11 mouse cellular contexts compared by ENCODE assay signal in the genomic region with DNA sequence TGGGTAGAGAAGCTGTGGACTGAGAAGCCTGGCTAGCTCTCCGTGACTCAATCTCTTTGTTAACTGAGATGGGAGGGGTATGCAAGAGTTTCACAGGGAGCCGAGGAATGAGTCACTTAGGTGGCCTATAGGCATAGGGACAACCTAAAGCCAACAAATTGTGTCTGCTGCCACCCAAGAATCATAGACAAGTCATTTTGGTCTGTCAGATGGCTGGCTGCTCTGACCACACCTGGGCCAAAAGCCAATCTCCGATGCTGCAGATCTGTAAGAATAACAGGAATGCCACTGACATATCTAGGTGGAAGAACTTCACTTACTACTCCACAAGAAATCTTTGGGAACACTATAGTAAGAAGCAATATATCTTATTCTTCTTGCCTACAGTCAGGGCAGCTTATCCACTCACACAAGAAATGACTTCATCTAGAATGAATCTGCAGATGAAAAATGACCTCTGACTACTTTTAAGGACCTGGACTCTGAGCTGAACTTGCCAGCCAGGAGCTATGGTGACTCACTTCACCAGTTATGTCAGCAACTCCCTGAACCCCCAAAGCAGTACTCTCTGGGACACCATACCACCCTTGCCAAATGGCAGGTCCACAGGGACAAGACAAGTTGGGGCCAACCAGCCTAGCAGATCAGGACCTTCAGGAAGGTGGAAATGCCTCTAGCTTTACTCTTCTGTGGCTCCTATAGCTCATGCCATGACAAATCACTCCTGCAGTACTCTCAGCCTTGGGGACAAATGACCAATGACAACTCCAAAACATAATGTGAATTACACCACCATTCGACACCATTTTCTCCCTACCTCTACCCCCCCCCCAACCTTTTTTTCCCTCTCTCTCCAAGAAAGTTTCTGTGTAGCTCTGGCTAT. TPM values are rescaled to one million over a fixed set of nuclear protein-coding genes. Genes with fewer than 3 reads are reported as not detected.
DNase-seq lines count a peak whose midpoint lies in the region; ATAC-seq and TF ChIP-seq lines count a peak whose summit lies in the region.
"Had no signal": no experiment of that assay in that cellular context is flagged by ENCODE, and none has a peak within 500 bp of the region (broad histone marks: within the 10 kb centered on the region; RNA-seq: fewer than 3 reads in every experiment).

No protein-coding gene starts in this region.

- H3K9me3 ChIP-seq in heart, embryonic 12.5 days (replicated peaks): no peaks in the 10 kb centered on the region
- H3K9me3 ChIP-seq in heart, embryonic 10.5 days: no peaks in the 10 kb centered on the region
- no peaks in the 10 kb centered on the region for H3K9me3 ChIP-seq in liver, embryonic 12.5 days (replicated peaks)
- H3K9me3 ChIP-seq in liver, embryonic 11.5 days (ENCODE audit: control insufficient read depth, low read length): no peaks in the 10 kb centered on the region
- no peaks in the 10 kb centered on the region for H3K9me3 ChIP-seq in stomach, postnatal 0 days (ENCODE audit: control insufficient read depth, low read length)
- H3K9me3 ChIP-seq: midbrain, embryonic 13.5 days; neural tube, embryonic 15.5 days had no signal

- H3K9ac ChIP-seq in heart, embryonic 12.5 days: no peak overlapping the region
- no peak overlapping the region for H3K9ac ChIP-seq in liver, embryonic 12.5 days
- no peak overlapping the region for H3K9ac ChIP-seq in liver, embryonic 11.5 days (ENCODE audit: low read depth, low read length)
- no peak overlapping the region for H3K9ac ChIP-seq in stomach, postnatal 0 days (ENCODE audit: low read length)
- H3K9ac ChIP-seq: lung, embryonic 14.5 days; midbrain, embryonic 13.5 days; neural tube, embryonic 15.5 days had no signal

- H3K4me3 ChIP-seq in heart, embryonic 12.5 days: no peak overlapping the region
- no peak overlapping the region for H3K4me3 ChIP-seq in heart, embryonic 10.5 days
- H3K4me3 ChIP-seq in liver, embryonic 12.5 days: no peak overlapping the region
- no peak overlapping the region for H3K4me3 ChIP-seq in liver, embryonic 11.5 days (ENCODE audit: low read depth, low read length)
- H3K4me3 ChIP-seq in stomach, postnatal 0 days (ENCODE audit: low read depth, low read length): no peak overlapping the region
- H3K4me3 ChIP-seq: midbrain, embryonic 13.5 days; neural tube, embryonic 15.5 days had no signal

- ATAC-seq in heart, embryonic 12.5 days (ENCODE audit: insufficient number of reproducible peaks, low FRiP score): no peak
- no peak for ATAC-seq in liver, embryonic 12.5 days
- no peak for ATAC-seq in liver, embryonic 11.5 days (replicated peaks; ENCODE audit: low FRiP score)
- peak; percentile 64 for ATAC-seq in stomach, postnatal 0 days (ENCODE audit: low FRiP score, low TSS enrichment)
- ATAC-seq: midbrain, embryonic 13.5 days had no signal

- H3K4me2 ChIP-seq in heart, embryonic 12.5 days: no peak overlapping the region
- no peak overlapping the region for H3K4me2 ChIP-seq in liver, embryonic 12.5 days
- no peak overlapping the region for H3K4me2 ChIP-seq in liver, embryonic 11.5 days
- H3K4me2 ChIP-seq in stomach, postnatal 0 days (replicated peaks; ENCODE audit: low read depth): no peak overlapping the region
- H3K4me2 ChIP-seq: lung, embryonic 14.5 days; midbrain, embryonic 13.5 days; neural tube, embryonic 15.5 days had no signal

- peak overlapping the region; percentile 53; the same call in 1 of the 2 replicates for H3K27ac ChIP-seq in heart, embryonic 12.5 days (ENCODE audit: poor library complexity, severe bottlenecking)
- H3K27ac ChIP-seq in heart, embryonic 10.5 days: no peak overlapping the region
- H3K27ac ChIP-seq in liver, embryonic 12.5 days: peak overlapping the region; percentile 53; the same call in 1 of the 2 replicates
- H3K27ac ChIP-seq in liver, embryonic 11.5 days (ENCODE audit: low read depth, low read length): no peak overlapping the region
- peak overlapping the region; percentile 59 for H3K27ac ChIP-seq in stomach, postnatal 0 days (replicated peaks)
- H3K27ac ChIP-seq: midbrain, embryonic 13.5 days; neural tube, embryonic 15.5 days had no signal

- H3K36me3 ChIP-seq in heart, embryonic 12.5 days: peaks cover 63% of the 10 kb centered on the region
- peaks cover 73% of the 10 kb centered on the region for H3K36me3 ChIP-seq in heart, embryonic 10.5 days
- H3K36me3 ChIP-seq in liver, embryonic 12.5 days: peaks cover 83% of the 10 kb centered on the region
- H3K36me3 ChIP-seq in liver, embryonic 11.5 days (ENCODE audit: control insufficient read depth, insufficient read depth, low read length): peaks cover 36% of the 10 kb centered on the region
- H3K36me3 ChIP-seq in stomach, postnatal 0 days (ENCODE audit: control insufficient read depth, insufficient read depth, low read length): peaks cover 10% of the 10 kb centered on the region

- DNase-seq in heart, embryonic 10.5 days (ENCODE audit: low spot score): no peak
- DNase-seq in liver, embryonic 11.5 days (ENCODE audit: low spot score): no peak
- peak; percentile 66 for DNase-seq in adrenal gland, postnatal 36 days
- DNase-seq in stomach, postnatal 0 days (ENCODE audit: low spot score): no peak
- no peak for DNase-seq in c-Kit-positive CD71-positive TER-119-positive erythroid progenitor cells, embryonic 14.5 days (ENCODE audit: low spot score)
- DNase-seq: lung, embryonic 14.5 days; right cerebral cortex, postnatal 14 days had no signal

- TF ChIP-seq EP300 in stomach, postnatal 0 days (optimal IDR thresholded peaks at IDR 0.05): no peak

- no peaks in the 10 kb centered on the region for H3K27me3 ChIP-seq in heart, embryonic 12.5 days (replicated peaks)
- no peaks in the 10 kb centered on the region for H3K27me3 ChIP-seq in heart, embryonic 10.5 days (ENCODE audit: insufficient read depth, poor library complexity, severe bottlenecking)
- H3K27me3 ChIP-seq in liver, embryonic 12.5 days (replicated peaks): no peaks in the 10 kb centered on the region
- H3K27me3 ChIP-seq in liver, embryonic 11.5 days (replicated peaks; ENCODE audit: control insufficient read depth, insufficient read depth, low read length): no peaks in the 10 kb centered on the region
- H3K27me3 ChIP-seq in stomach, postnatal 0 days (ENCODE audit: control insufficient read depth, insufficient read depth, low read length): no peaks in the 10 kb centered on the region
- H3K27me3 ChIP-seq: midbrain, embryonic 13.5 days; neural tube, embryonic 15.5 days had no signal

- 62% methylated on average over 4 of the region's 4 CpGs for WGBS in heart, embryonic 12.5 days
- WGBS in heart, embryonic 10.5 days: 76% methylated on average over 4 of the region's 4 CpGs
- WGBS in liver, embryonic 12.5 days (ENCODE audit: insufficient replicate concordance): 83% methylated on average over 4 of the region's 4 CpGs
- 88% methylated on average over 4 of the region's 4 CpGs for WGBS in liver, embryonic 11.5 days
- 48% methylated on average over 4 of the region's 4 CpGs for WGBS in stomach, postnatal 0 days

- no peak for TF ChIP-seq CTCF in stomach, postnatal 0 days (IDR thresholded peaks at IDR 0.05; ENCODE audit: low read depth)

- H3K4me1 ChIP-seq in heart, embryonic 12.5 days (replicated peaks): peaks cover 82% of the 10 kb centered on the region
- peaks cover 45% of the 10 kb centered on the region for H3K4me1 ChIP-seq in heart, embryonic 10.5 days
- peaks cover 94% of the 10 kb centered on the region for H3K4me1 ChIP-seq in liver, embryonic 12.5 days
- peaks cover 62% of the 10 kb centered on the region for H3K4me1 ChIP-seq in liver, embryonic 11.5 days (replicated peaks; ENCODE audit: control insufficient read depth, insufficient read depth, low read length)
- peaks cover 12% of the 10 kb centered on the region; the same call in 1 of the 2 replicates for H3K4me1 ChIP-seq in stomach, postnatal 0 days (replicated peaks; ENCODE audit: control insufficient read depth, insufficient read depth)

RNA-seq across cellular contexts. Expression of a gene that starts 6.4 kb away (rescaled TPM):
- 94.7 and 95.4 TPM in 2 replicates for polyA plus RNA-seq in heart, embryonic 12.5 days (2016; fragmentation: Nextera tagmentation; extraction: Ambion mirVana)
- polyA plus RNA-seq in heart, embryonic 10.5 days (2016; fragmentation: Nextera tagmentation; extraction: Ambion mirVana): 85.2 and 99.8 TPM in 2 replicates
- 58.4 and 61.1 TPM in 2 replicates for polyA plus RNA-seq in liver, embryonic 12.5 days (2016; fragmentation: Nextera tagmentation; extraction: Ambion mirVana)
- polyA plus RNA-seq in liver, embryonic 11.5 days (2014; fragmentation: Nextera tagmentation; extraction: Ambion mirVana): 62.2 and 66.5 TPM in 2 replicates
- total RNA-seq in adrenal gland, postnatal 36 days (2021): 100 to 1,000 TPM; 126 to 127 TPM
- 60.7 and 63.8 TPM in 2 replicates for polyA plus RNA-seq in stomach, postnatal 0 days (2015; fragmentation: Nextera tagmentation; extraction: Ambion mirVana)

RNA-seq across cellular contexts. Expression of a gene that starts 36.4 kb away (rescaled TPM):
- 289 and 290 TPM in 2 replicates for polyA plus RNA-seq in heart, embryonic 12.5 days (2016; fragmentation: Nextera tagmentation; extraction: Ambion mirVana)
- polyA plus RNA-seq in heart, embryonic 10.5 days (2016; fragmentation: Nextera tagmentation; extraction: Ambion mirVana): 416 and 440 TPM in 2 replicates
- 166 and 170 TPM in 2 replicates for polyA plus RNA-seq in liver, embryonic 12.5 days (2016; fragmentation: Nextera tagmentation; extraction: Ambion mirVana)
- polyA plus RNA-seq in liver, embryonic 11.5 days (2014; fragmentation: Nextera tagmentation; extraction: Ambion mirVana): 257 and 272 TPM in 2 replicates
- total RNA-seq in adrenal gland, postnatal 36 days (2021): 1 to 10 TPM in 1 of 2 experiments, under 1 TPM in 1; 0.89 to 2.1 TPM
- polyA plus RNA-seq in stomach, postnatal 0 days (2015; fragmentation: Nextera tagmentation; extraction: Ambion mirVana): 7.2 and 10.0 TPM in 2 replicates

RNA-seq across cellular contexts. Expression of a gene that starts 52.0 kb away (rescaled TPM):
- 4.7 and 4.9 TPM in 2 replicates for polyA plus RNA-seq in heart, embryonic 12.5 days (2016; fragmentation: Nextera tagmentation; extraction: Ambion mirVana)
- 6.0 and 6.5 TPM in 2 replicates for polyA plus RNA-seq in heart, embryonic 10.5 days (2016; fragmentation: Nextera tagmentation; extraction: Ambion mirVana)
- 2.9 and 3.2 TPM in 2 replicates for polyA plus RNA-seq in liver, embryonic 12.5 days (2016; fragmentation: Nextera tagmentation; extraction: Ambion mirVana)
- 4.2 and 4.7 TPM in 2 replicates for polyA plus RNA-seq in liver, embryonic 11.5 days (2014; fragmentation: Nextera tagmentation; extraction: Ambion mirVana)
- total RNA-seq in adrenal gland, postnatal 36 days (2021): 10 to 100 TPM; 10.6 to 22.0 TPM
- polyA plus RNA-seq in stomach, postnatal 0 days (2015; fragmentation: Nextera tagmentation; extraction: Ambion mirVana): 1.1 and 1.4 TPM in 2 replicates

RNA-seq across cellular contexts. Expression of a gene that starts 54.5 kb away (rescaled TPM):
- polyA plus RNA-seq in heart, embryonic 12.5 days (2016; fragmentation: Nextera tagmentation; extraction: Ambion mirVana): not detected in 2 replicates
- polyA plus RNA-seq in heart, embryonic 10.5 days (2016; fragmentation: Nextera tagmentation; extraction: Ambion mirVana): not detected in 2 replicates
- polyA plus RNA-seq in liver, embryonic 12.5 days (2016; fragmentation: Nextera tagmentation; extraction: Ambion mirVana): 0.33 and 0.54 TPM in 2 replicates
- polyA plus RNA-seq in liver, embryonic 11.5 days (2014; fragmentation: Nextera tagmentation; extraction: Ambion mirVana): 0.18 TPM in 2 replicates
- total RNA-seq in adrenal gland, postnatal 36 days (2021): under 1 TPM; 0.30 to 0.53 TPM
- polyA plus RNA-seq in stomach, postnatal 0 days (2015; fragmentation: Nextera tagmentation; extraction: Ambion mirVana): 0.31 and 0.51 TPM in 2 replicates
- polyA plus RNA-seq: lung, embryonic 14.5 days; neural tube, embryonic 15.5 days had no signal

Comparison
In these comparisons a context has a peak if more than half of its experiments do, and no peak if none do; other contexts are left out.
1. H3K27ac ChIP-seq: peak in heart, embryonic 12.5 days (single experiment), liver, embryonic 12.5 days (single experiment) and stomach, postnatal 0 days (single experiment); none in heart, embryonic 10.5 days (single experiment) and liver, embryonic 11.5 days (single experiment).
2. DNase-seq: peak in adrenal gland, postnatal 36 days (2 of 2); none in heart, embryonic 10.5 days (single experiment), liver, embryonic 11.5 days (single experiment), stomach, postnatal 0 days (single experiment) and c-Kit-positive CD71-positive TER-119-positive erythroid progenitor cells, embryonic 14.5 days (single experiment).
3. RNA of a gene that starts 36.4 kb away (polyA plus RNA-seq): 416 to 440 TPM in heart, embryonic 10.5 days, 289 to 290 TPM in heart, embryonic 12.5 days, 257 to 272 TPM in liver, embryonic 11.5 days and 166 to 170 TPM in liver, embryonic 12.5 days; 7.2 to 10.0 TPM in stomach, postnatal 0 days; every median in the first group is over 10 times any median in the second.